Mouse (Mus musculus) embryo, embryonic 11 days (tissue): Measurements from ENCODE around the gene Sgk1.
A peak's percentile ranks its signal among the peaks of the same experiment; 100 is the strongest.

Experiments
- DNase-seq: peaks from one replicate; pipeline ENCODE4 v3.0.0-alpha.2; 2015

Gene Sgk1

GRCm38 (mm10) chr10:21918750-21919145 is 36.8 kb downstream of the Sgk1 start:
- no peak for DNase-seq

- no peak for DNase-seq
Observed at GRCm38 (mm10) chr10:21920611-21921010, 38.6 kb downstream of the Sgk1 start.

- no peak for DNase-seq
Observed at GRCm38 (mm10) chr10:21922716-21923350, 40.8 kb downstream of the Sgk1 start.

GRCm38 (mm10) chr10:21923495-21923952 is 41.5 kb downstream of the Sgk1 start:
- peak; percentile 66 for DNase-seq

- DNase-seq = no peak
Observed at GRCm38 (mm10) chr10:21924051-21924720, 42.2 kb downstream of the Sgk1 start.

- no peak for DNase-seq
Observed at GRCm38 (mm10) chr10:21926941-21927340, 45.0 kb downstream of the Sgk1 start.

GRCm38 (mm10) chr10:21930781-21931380 is 48.9 kb downstream of the Sgk1 start:
- DNase-seq = no peak

GRCm38 (mm10) chr10:21932791-21933190 is 50.8 kb downstream of the Sgk1 start:
- DNase-seq = no peak

GRCm38 (mm10) chr10:21934826-21935225 is 52.8 kb downstream of the Sgk1 start:
- no peak for DNase-seq

GRCm38 (mm10) chr10:21936513-21937221 is 54.7 kb downstream of the Sgk1 start:
- DNase-seq = no peak

GRCm38 (mm10) chr10:21937222-21937605 is 55.2 kb downstream of the Sgk1 start:
- DNase-seq = peak; percentile 79

GRCm38 (mm10) chr10:21938166-21938565 is 56.2 kb downstream of the Sgk1 start:
- DNase-seq = no peak

GRCm38 (mm10) chr10:21941235-21941634 is 59.3 kb downstream of the Sgk1 start:
- no peak for DNase-seq

GRCm38 (mm10) chr10:21943145-21943700 is 61.2 kb downstream of the Sgk1 start:
- DNase-seq = no peak

GRCm38 (mm10) chr10:21945195-21945594 is 63.2 kb downstream of the Sgk1 start:
- no peak for DNase-seq

GRCm38 (mm10) chr10:21946751-21947351 is 64.9 kb downstream of the Sgk1 start:
- no peak for DNase-seq

GRCm38 (mm10) chr10:21952520-21952919 is 70.5 kb downstream of the Sgk1 start:
- DNase-seq = no peak

- DNase-seq = no peak
Observed at GRCm38 (mm10) chr10:21961111-21961510, 79.1 kb downstream of the Sgk1 start.

GRCm38 (mm10) chr10:21963005-21963404 is 81.0 kb downstream of the Sgk1 start:
- DNase-seq = no peak

- DNase-seq = no peak
Observed at GRCm38 (mm10) chr10:21973676-21974075, 91.7 kb downstream of the Sgk1 start.

- DNase-seq = no peak
Observed at GRCm38 (mm10) chr10:21974801-21975200, 92.8 kb downstream of the Sgk1 start.

- no peak for DNase-seq
Observed at GRCm38 (mm10) chr10:21975384-21975783, 93.4 kb downstream of the Sgk1 start.

GRCm38 (mm10) chr10:21976253-21976652 is 94.3 kb downstream of the Sgk1 start:
- DNase-seq = no peak
